9 mouse cellular contexts compared by ENCODE assay signal in the genomic region with DNA sequence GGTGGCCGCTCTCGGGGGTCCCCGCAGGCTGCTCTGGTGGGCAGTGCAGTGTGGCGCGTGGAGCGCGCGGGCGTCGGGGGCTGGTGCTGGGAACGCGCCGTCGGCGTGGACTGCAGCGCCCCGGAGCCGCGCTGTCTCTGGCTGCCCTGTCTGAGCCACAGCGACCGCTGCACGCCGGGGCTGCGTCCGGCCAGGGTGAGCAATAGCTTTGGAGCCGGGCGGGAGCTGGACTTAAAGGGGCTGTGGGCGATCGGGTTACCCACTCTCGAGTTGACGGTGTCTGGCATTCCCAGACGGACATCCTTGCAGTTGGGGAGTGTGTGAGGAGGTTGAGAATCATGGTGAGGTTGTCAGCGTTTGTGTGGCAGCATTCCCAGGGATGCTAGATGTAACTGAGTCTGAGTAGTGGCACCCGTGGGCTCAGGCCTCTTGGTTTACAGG. TPM values are rescaled to one million over a fixed set of nuclear protein-coding genes. Genes with fewer than 3 reads are reported as not detected.
DNase-seq lines count a peak whose midpoint lies in the region; ATAC-seq lines count a peak whose summit lies in the region.
"Had no signal": no experiment of that assay in that cellular context is flagged by ENCODE, and none has a peak within 500 bp of the region (broad histone marks: within the 10 kb centered on the region; RNA-seq: fewer than 3 reads in every experiment).

No protein-coding gene starts in this region.

- H3K9ac ChIP-seq in hindbrain, embryonic 12.5 days: peak overlapping the region; percentile 57

- WGBS in embryonic facial prominence, embryonic 10.5 days: 2% methylated on average over 34 of the region's 34 CpGs
- 2% methylated on average over 34 of the region's 34 CpGs for WGBS in hindbrain, embryonic 12.5 days

- peaks cover 100% of the 10 kb centered on the region for H3K4me1 ChIP-seq in megakaryocyte, embryonic 14.5 days
- H3K4me1 ChIP-seq in embryonic facial prominence, embryonic 10.5 days: peaks cover 91% of the 10 kb centered on the region
- peaks cover 48% of the 10 kb centered on the region for H3K4me1 ChIP-seq in hindbrain, embryonic 12.5 days

- intact Hi-C loops in left cerebral cortex, postnatal 4 days (cut with DNase I): no loop called here

- H3K4me3 ChIP-seq in megakaryocyte, embryonic 14.5 days (replicated peaks): peak overlapping the region; percentile 97
- peak overlapping the region; percentile 73 for H3K4me3 ChIP-seq in embryonic facial prominence, embryonic 10.5 days
- H3K4me3 ChIP-seq in hindbrain, embryonic 12.5 days: peak overlapping the region; percentile 43

- no peak for ATAC-seq in megakaryocyte, adult 5-6 weeks (ENCODE audit: poor library complexity, severe bottlenecking)
- ATAC-seq in hindbrain, embryonic 12.5 days (ENCODE audit: low FRiP score): no peak

- no peaks in the 10 kb centered on the region for H3K27me3 ChIP-seq in megakaryocyte, embryonic 14.5 days (replicated peaks)
- peaks cover 52% of the 10 kb centered on the region for H3K27me3 ChIP-seq in embryonic facial prominence, embryonic 10.5 days (replicated peaks; ENCODE audit: low read depth, poor library complexity, severe bottlenecking)
- H3K27me3 ChIP-seq in hindbrain, embryonic 12.5 days: peaks cover 43% of the 10 kb centered on the region

- peak overlapping the region; percentile 89 for H3K27ac ChIP-seq in embryonic facial prominence, embryonic 10.5 days (replicated peaks)
- H3K27ac ChIP-seq in hindbrain, embryonic 12.5 days: 0 out of 2 replicates have a peak overlapping the region, but pooled peaks have one; percentile 19

- peaks cover 42% of the 10 kb centered on the region for H3K36me3 ChIP-seq in megakaryocyte, embryonic 14.5 days (replicated peaks; ENCODE audit: low read length)
- H3K36me3 ChIP-seq in embryonic facial prominence, embryonic 10.5 days (replicated peaks): peaks cover 16% of the 10 kb centered on the region
- H3K36me3 ChIP-seq in hindbrain, embryonic 12.5 days: peaks cover 4% of the 10 kb centered on the region; the same call in 1 of the 2 replicates

- H3K4me2 ChIP-seq in hindbrain, embryonic 12.5 days (replicated peaks): peak overlapping the region; percentile 62

- peak; percentile 67 for DNase-seq in embryonic facial prominence, embryonic 10.5 days (ENCODE audit: low spot score)
- DNase-seq in lung, postnatal 14 days: peak; percentile 38
- DNase-seq in cerebellum, adult 8-10 months: no peak
- no peak for DNase-seq in gastrocnemius, postnatal 25 days
- no peak for DNase-seq in left cerebral cortex, postnatal 4 days

- H3K9me3 ChIP-seq in megakaryocyte, embryonic 14.5 days: no peaks in the 10 kb centered on the region
- no peaks in the 10 kb centered on the region for H3K9me3 ChIP-seq in embryonic facial prominence, embryonic 10.5 days
- no peaks in the 10 kb centered on the region for H3K9me3 ChIP-seq in hindbrain, embryonic 12.5 days (replicated peaks)

RNA-seq across cellular contexts. Expression of a gene that starts 25.1 kb away (rescaled TPM):
- polyA plus RNA-seq in megakaryocyte, embryonic 14.5 days (2012; ENCODE audit: insufficient read depth, low replicate concordance): 85.6 and 94.5 TPM in 2 replicates
- total RNA-seq in megakaryocyte, adult 5-6 weeks (2015): 7.7 and 9.8 TPM in 2 replicates
- total RNA-seq in megakaryocyte, adult 5-6 weeks (2017): 5.8 and 9.4 TPM in 2 replicates
- polyA plus RNA-seq in embryonic facial prominence, embryonic 10.5 days (2016; fragmentation: Nextera tagmentation; extraction: Ambion mirVana): 2.4 TPM in 2 replicates
- polyA plus RNA-seq in hindbrain, embryonic 12.5 days (2016; fragmentation: Nextera tagmentation; extraction: Ambion mirVana): 9.3 and 10.0 TPM in 2 replicates
- 1 to 10 TPM; 6.5 to 7.1 TPM for total RNA-seq in gastrocnemius, postnatal 25 days (2021)
- total RNA-seq in left cerebral cortex, postnatal 4 days (2021): 100 to 1,000 TPM; 107 to 111 TPM

RNA-seq across cellular contexts. Expression of a gene that starts 59.7 kb away (rescaled TPM):
- polyA plus RNA-seq in megakaryocyte, embryonic 14.5 days (2012; ENCODE audit: insufficient read depth, low replicate concordance): not detected in 2 replicates
- total RNA-seq in megakaryocyte, adult 5-6 weeks (2015): not detected in 2 replicates
- total RNA-seq in megakaryocyte, adult 5-6 weeks (2017): not detected in 2 replicates
- 0.35 and 0.54 TPM in 2 replicates for polyA plus RNA-seq in embryonic facial prominence, embryonic 10.5 days (2016; fragmentation: Nextera tagmentation; extraction: Ambion mirVana)
- 0.85 and 0.94 TPM in 2 replicates for polyA plus RNA-seq in hindbrain, embryonic 12.5 days (2016; fragmentation: Nextera tagmentation; extraction: Ambion mirVana)
- not detected for total RNA-seq in gastrocnemius, postnatal 25 days (2021)
- total RNA-seq in left cerebral cortex, postnatal 4 days (2021): under 1 TPM in 1 of 2 experiments, not detected in 1; 0.26 TPM
- total RNA-seq: common myeloid progenitor, adult 5-6 weeks had no signal

Comparison
In these comparisons a context has a peak if more than half of its experiments do, and no peak if none do; other contexts are left out.
1. H3K4me3 ChIP-seq: peak in every context shown above with its lines; median percentile 97 in megakaryocyte, embryonic 14.5 days; 73 in embryonic facial prominence, embryonic 10.5 days; 43 in hindbrain, embryonic 12.5 days.
2. DNase-seq: peak in embryonic facial prominence, embryonic 10.5 days (single experiment) and lung, postnatal 14 days (single experiment); none in cerebellum, adult 8-10 months (single experiment), gastrocnemius, postnatal 25 days (single experiment) and left cerebral cortex, postnatal 4 days (single experiment).
3. RNA of a gene that starts 25.1 kb away (total RNA-seq): 107 to 111 TPM in left cerebral cortex, postnatal 4 days; 5.8 to 9.8 TPM in megakaryocyte, adult 5-6 weeks and 6.5 to 7.1 TPM in gastrocnemius, postnatal 25 days; every median in the first group is over 10 times any median in the second.